Mouse (Mus musculus): ENCODE measurements at regions not wholly inside any gene's neighbourhood (a gene's known extent, or its start where the extent isn't known, plus 50 kb on each side); places are given as distances from the start of the nearest gene placed in this dataset.

GRCm38 (mm10) chr13:107831997-107832396, 212.2 kb upstream of the Smim15 start:
- H3K4me1 ChIP-seq, result peaks cover 61% of the 10 kb centered on the region
- no peaks in the 10 kb centered on the region for H3K36me3 ChIP-seq (replicated peaks)
- H3K27me3 ChIP-seq (replicated peaks; ENCODE audit: low read depth, poor library complexity, severe bottlenecking), result no peaks in the 10 kb centered on the region
- no peak for DNase-seq (ENCODE audit: low spot score)
- 58% methylated on average over 5 of the region's 5 CpGs for WGBS
- no peak overlapping the region for H3K4me3 ChIP-seq
- H3K9me3 ChIP-seq, result no peaks in the 10 kb centered on the region
- no peak overlapping the region for H3K27ac ChIP-seq (replicated peaks)

GRCm38 (mm10) chr13:107831221-107831681, 213.0 kb upstream of the Smim15 start:
- Histone ChIP-seq H3K36me3 (replicated peaks) (no peaks in the 10 kb centered on the region), H3K27ac (replicated peaks) (no peak overlapping the region), H3K4me3 (peak overlapping the region; percentile 37), H3K27me3 (replicated peaks; ENCODE audit: low read depth, poor library complexity, severe bottlenecking) (no peaks in the 10 kb centered on the region), H3K9me3 (no peaks in the 10 kb centered on the region), H3K4me1 (peaks cover 63% of the 10 kb centered on the region)
- DNase-seq (ENCODE audit: low spot score), result peak; percentile 96
- 1% methylated on average over 17 of the region's 17 CpGs for WGBS

- no peak for DNase-seq (ENCODE audit: low spot score)
- Histone ChIP-seq H3K9me3 (no peaks in the 10 kb centered on the region), H3K36me3 (replicated peaks) (no peaks in the 10 kb centered on the region), H3K27ac (replicated peaks) (no peak overlapping the region), H3K27me3 (replicated peaks; ENCODE audit: low read depth, poor library complexity, severe bottlenecking) (no peaks in the 10 kb centered on the region), H3K4me3 (no peak overlapping the region), H3K4me1 (peaks cover 55% of the 10 kb centered on the region)
- 54% methylated on average over 2 of the region's 2 CpGs for WGBS
These were observed 214.0 kb upstream of the Smim15 start for GRCm38 (mm10) chr13:107830281-107830680.

- Histone ChIP-seq H3K27me3 (replicated peaks; ENCODE audit: low read depth, poor library complexity, severe bottlenecking) (no peaks in the 10 kb centered on the region), H3K4me1 (peaks cover 51% of the 10 kb centered on the region)
- WGBS, result 92% methylated on average over 4 of the region's 4 CpGs
These were observed 214.4 kb upstream of the Smim15 start for GRCm38 (mm10) chr13:107829861-107830260.

GRCm38 (mm10) chr13:107825636-107826035, 218.6 kb upstream of the Smim15 start:
- no peak for DNase-seq (ENCODE audit: low spot score)
- Histone ChIP-seq H3K27ac (replicated peaks) (no peak overlapping the region), H3K4me1 (peaks cover 48% of the 10 kb centered on the region), H3K4me3 (no peak overlapping the region), H3K9me3 (no peaks in the 10 kb centered on the region), H3K36me3 (replicated peaks) (no peaks in the 10 kb centered on the region), H3K27me3 (replicated peaks; ENCODE audit: low read depth, poor library complexity, severe bottlenecking) (no peaks in the 10 kb centered on the region)
- 88% methylated on average over 4 of the region's 4 CpGs for WGBS

More at GRCm38 (mm10) chr13:107829861-107830260, 214.4 kb upstream of the Smim15 start:
- H3K4me3 ChIP-seq, result no peak overlapping the region
- H3K9me3 ChIP-seq, result no peaks in the 10 kb centered on the region
- H3K27ac ChIP-seq (replicated peaks), result no peak overlapping the region
- H3K36me3 ChIP-seq (replicated peaks), result no peaks in the 10 kb centered on the region
- no peak for DNase-seq (ENCODE audit: low spot score)

GRCm38 (mm10) chr13:107823342-107823741, 220.9 kb upstream of the Smim15 start:
- Histone ChIP-seq H3K9me3 (no peaks in the 10 kb centered on the region), H3K4me1 (peaks cover 49% of the 10 kb centered on the region), H3K27ac (replicated peaks) (no peak overlapping the region), H3K27me3 (replicated peaks; ENCODE audit: low read depth, poor library complexity, severe bottlenecking) (no peaks in the 10 kb centered on the region), H3K36me3 (replicated peaks) (no peaks in the 10 kb centered on the region), H3K4me3 (no peak overlapping the region)
- DNase-seq (ENCODE audit: low spot score), result no peak
- WGBS, result 81% methylated on average over 1 of the region's 1 CpGs

GRCm38 (mm10) chr13:107822198-107822597, 222.0 kb upstream of the Smim15 start:
- Histone ChIP-seq H3K4me1 (peaks cover 40% of the 10 kb centered on the region), H3K9me3 (no peaks in the 10 kb centered on the region), H3K27me3 (replicated peaks; ENCODE audit: low read depth, poor library complexity, severe bottlenecking) (no peaks in the 10 kb centered on the region), H3K27ac (replicated peaks) (no peak overlapping the region), H3K4me3 (no peak overlapping the region), H3K36me3 (replicated peaks) (no peaks in the 10 kb centered on the region)
- WGBS, result 69% methylated on average over 2 of the region's 2 CpGs
- DNase-seq (ENCODE audit: low spot score), result no peak

GRCm38 (mm10) chr13:107813562-107814161, 230.6 kb upstream of the Smim15 start:
- Histone ChIP-seq H3K36me3 (replicated peaks) (no peaks in the 10 kb centered on the region), H3K4me3 (no peak overlapping the region), H3K27ac (replicated peaks) (no peak overlapping the region), H3K4me1 (peaks cover 27% of the 10 kb centered on the region), H3K27me3 (replicated peaks; ENCODE audit: low read depth, poor library complexity, severe bottlenecking) (no peaks in the 10 kb centered on the region), H3K9me3 (no peaks in the 10 kb centered on the region)
- DNase-seq (ENCODE audit: low spot score), result no peak
- 67% methylated on average over 9 of the region's 9 CpGs for WGBS

- peaks cover 27% of the 10 kb centered on the region for H3K4me1 ChIP-seq
- 83% methylated on average over 5 of the region's 5 CpGs for WGBS
- no peak for DNase-seq (ENCODE audit: low spot score)
- no peaks in the 10 kb centered on the region for H3K9me3 ChIP-seq
- H3K27me3 ChIP-seq (replicated peaks; ENCODE audit: low read depth, poor library complexity, severe bottlenecking), result no peaks in the 10 kb centered on the region
- H3K4me3 ChIP-seq, result no peak overlapping the region
- H3K36me3 ChIP-seq (replicated peaks), result no peaks in the 10 kb centered on the region
- no peak overlapping the region for H3K27ac ChIP-seq (replicated peaks)
These were observed 232.2 kb upstream of the Smim15 start for GRCm38 (mm10) chr13:107812014-107812413.

GRCm38 (mm10) chr13:107810802-107811192, 233.4 kb upstream of the Smim15 start:
- no peak for DNase-seq (ENCODE audit: low spot score)
- peaks cover 3% of the 10 kb centered on the region for H3K36me3 ChIP-seq (replicated peaks)
- WGBS, result 74% methylated on average over 9 of the region's 9 CpGs
- no peak overlapping the region for H3K27ac ChIP-seq (replicated peaks)
- no peaks in the 10 kb centered on the region for H3K9me3 ChIP-seq
- H3K4me1 ChIP-seq, result peaks cover 27% of the 10 kb centered on the region
- H3K27me3 ChIP-seq (replicated peaks; ENCODE audit: low read depth, poor library complexity, severe bottlenecking), result no peaks in the 10 kb centered on the region
- H3K4me3 ChIP-seq, result no peak overlapping the region

- Histone ChIP-seq H3K4me1 (peaks cover 27% of the 10 kb centered on the region), H3K4me3 (no peak overlapping the region), H3K36me3 (replicated peaks) (peaks cover 3% of the 10 kb centered on the region), H3K27ac (replicated peaks) (no peak overlapping the region), H3K27me3 (replicated peaks; ENCODE audit: low read depth, poor library complexity, severe bottlenecking) (no peaks in the 10 kb centered on the region), H3K9me3 (no peaks in the 10 kb centered on the region)
- WGBS, result 81% methylated on average over 9 of the region's 9 CpGs
- DNase-seq (ENCODE audit: low spot score), result no peak
These were observed 234.0 kb upstream of the Smim15 start for GRCm38 (mm10) chr13:107810060-107810801.

GRCm38 (mm10) chr13:107808961-107809360, 235.3 kb upstream of the Smim15 start:
- Histone ChIP-seq H3K27ac (replicated peaks) (no peak overlapping the region), H3K36me3 (replicated peaks) (peaks cover 11% of the 10 kb centered on the region), H3K27me3 (replicated peaks; ENCODE audit: low read depth, poor library complexity, severe bottlenecking) (no peaks in the 10 kb centered on the region), H3K4me1 (peaks cover 18% of the 10 kb centered on the region), H3K9me3 (no peaks in the 10 kb centered on the region; the same call in 1 of the 2 replicates), H3K4me3 (no peak overlapping the region)
- no peak for DNase-seq (ENCODE audit: low spot score)
- 95% methylated on average over 2 of the region's 2 CpGs for WGBS

GRCm38 (mm10) chr13:107804418-107804817, 239.8 kb upstream of the Smim15 start:
- Histone ChIP-seq H3K4me3 (no peak overlapping the region), H3K27ac (replicated peaks) (no peak overlapping the region), H3K27me3 (replicated peaks; ENCODE audit: low read depth, poor library complexity, severe bottlenecking) (no peaks in the 10 kb centered on the region), H3K36me3 (replicated peaks) (peaks cover 11% of the 10 kb centered on the region), H3K4me1 (peaks cover 30% of the 10 kb centered on the region), H3K9me3 (no peaks in the 10 kb centered on the region; the same call in 1 of the 2 replicates)
- WGBS, result 93% methylated on average over 1 of the region's 1 CpGs
- DNase-seq (ENCODE audit: low spot score), result no peak
